Mouse (Mus musculus) T-helper 1 cell (primary cell): Measurements from ENCODE around the gene Magi1.
"Not testable (repeated sequence)": the region's sequence is repeated elsewhere in the genome, so short reads cannot be mapped to it uniquely, and the experiment has no call there.

ENCODE experiments used
- in situ Hi-C: fragments of 300-600 bp; cut with MboI, MseI; formaldehyde crosslinking; loops from one replicate; pipeline ENCODE4 v1.15.1; 2025; ENCODE audit warnings: high pct_unique_total_duplicates

Gene Magi1

DNA sequence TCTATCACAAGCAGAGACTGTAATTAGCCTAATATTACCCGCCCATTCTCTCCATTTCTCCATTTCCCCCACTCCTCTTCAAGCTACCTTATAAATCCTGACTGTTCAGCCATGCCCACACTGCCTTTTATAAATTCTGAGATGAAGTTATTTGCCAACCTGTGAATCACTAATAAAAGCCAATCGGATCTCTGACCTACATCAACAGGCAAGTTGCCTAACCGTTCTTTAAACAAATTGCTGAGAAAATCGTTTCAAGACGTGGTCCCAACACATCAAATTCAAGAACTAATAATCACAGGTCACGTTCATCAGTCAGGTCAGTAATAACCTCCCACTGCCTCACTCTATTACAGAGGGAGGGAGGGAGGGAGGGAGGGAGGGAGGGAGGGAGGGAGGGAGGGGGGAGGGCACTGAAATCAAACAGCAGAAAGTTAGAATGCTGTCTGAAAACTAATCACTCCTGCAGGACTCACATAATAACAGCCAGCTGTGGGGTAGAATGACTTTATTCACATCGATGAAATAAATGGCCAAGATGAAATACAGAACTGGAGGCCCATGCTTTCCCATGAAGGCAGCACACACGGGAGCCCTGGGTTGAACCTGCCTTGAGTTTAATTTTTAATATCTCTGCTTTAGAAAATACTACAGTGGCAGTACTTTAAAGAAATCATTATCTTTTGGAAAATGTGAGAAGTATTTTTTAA lies 215.8 kb downstream of the Magi1 start:
- in situ Hi-C loops = loop anchor here (25.0 kb wide), 1 partner anchor 1281 kb away; no protein-coding TSS in a partner anchor

DNA sequence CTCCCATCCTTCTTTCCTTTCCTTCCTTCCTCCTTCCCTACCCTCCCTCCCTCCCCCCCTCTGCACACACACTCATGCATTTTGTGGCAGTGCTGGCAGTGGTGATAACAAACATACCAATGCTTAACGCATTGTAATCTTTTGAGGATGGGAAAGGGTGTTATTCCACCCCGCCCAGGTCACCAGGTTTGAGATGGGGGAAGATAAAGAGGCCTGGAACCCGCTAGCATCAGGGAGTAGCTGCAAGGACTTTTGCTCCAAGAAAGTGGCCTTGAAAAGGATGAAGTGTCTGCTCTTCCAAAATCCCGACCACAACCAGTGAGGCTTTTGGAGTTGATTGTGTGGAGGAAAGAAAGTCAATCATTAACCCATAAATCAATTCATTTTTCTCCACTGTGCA lies 218.9 kb downstream of the Magi1 start:
- in situ Hi-C loops = loop anchor here (25.0 kb wide), 1 partner anchor 1278 kb away; no protein-coding TSS in a partner anchor

DNA sequence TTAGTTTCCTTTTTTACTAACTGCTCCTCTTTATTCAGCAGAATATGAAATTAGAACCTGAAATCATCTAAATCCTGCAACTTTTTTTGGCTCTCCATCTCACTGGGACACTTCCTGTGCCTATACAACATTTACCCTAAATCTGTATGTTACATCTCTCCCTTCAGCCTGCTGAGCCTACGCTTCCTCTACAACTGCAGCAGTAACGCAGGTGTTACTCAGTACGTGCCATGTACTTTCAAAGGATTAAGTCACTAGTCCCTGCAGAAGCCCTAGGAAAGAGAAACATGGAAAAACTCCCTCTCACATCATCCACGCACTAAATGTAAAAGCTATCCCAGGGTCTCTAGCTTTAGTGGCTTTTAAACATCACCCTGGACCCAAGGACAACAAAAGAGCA lies 220.2 kb downstream of the Magi1 start:
- in situ Hi-C loops = loop anchor here (25.0 kb wide), 1 partner anchor 1276 kb away; no protein-coding TSS in a partner anchor

DNA sequence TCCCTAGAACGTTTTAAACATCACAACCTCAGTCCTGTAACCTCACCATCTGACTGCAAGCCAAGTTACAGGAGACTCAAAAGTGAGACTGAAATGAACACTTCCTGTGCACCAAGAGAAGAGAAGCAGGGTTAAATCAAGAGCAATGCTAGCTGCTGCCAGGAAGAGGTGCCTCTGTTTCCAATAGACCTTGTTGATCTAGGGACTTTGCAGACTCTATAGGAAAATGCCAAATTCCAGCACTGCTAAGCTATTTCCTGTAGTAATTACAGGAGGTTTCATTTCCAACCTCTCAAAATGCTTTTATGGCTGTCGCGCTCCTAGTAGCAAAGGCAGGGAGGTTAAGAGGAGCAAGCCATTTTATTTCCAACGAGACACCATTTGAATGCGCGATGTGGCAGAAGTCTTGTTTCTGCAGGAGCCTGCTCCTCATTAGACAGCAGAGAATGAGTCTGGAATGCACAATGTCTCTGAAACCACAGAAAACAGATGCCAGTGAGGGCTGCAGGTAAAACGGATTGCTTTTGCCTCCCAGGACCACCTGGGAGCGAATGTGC lies 222.2 kb downstream of the Magi1 start:
- in situ Hi-C loops = loop anchor here (25.0 kb wide), 1 partner anchor 1274 kb away; no protein-coding TSS in a partner anchor

DNA sequence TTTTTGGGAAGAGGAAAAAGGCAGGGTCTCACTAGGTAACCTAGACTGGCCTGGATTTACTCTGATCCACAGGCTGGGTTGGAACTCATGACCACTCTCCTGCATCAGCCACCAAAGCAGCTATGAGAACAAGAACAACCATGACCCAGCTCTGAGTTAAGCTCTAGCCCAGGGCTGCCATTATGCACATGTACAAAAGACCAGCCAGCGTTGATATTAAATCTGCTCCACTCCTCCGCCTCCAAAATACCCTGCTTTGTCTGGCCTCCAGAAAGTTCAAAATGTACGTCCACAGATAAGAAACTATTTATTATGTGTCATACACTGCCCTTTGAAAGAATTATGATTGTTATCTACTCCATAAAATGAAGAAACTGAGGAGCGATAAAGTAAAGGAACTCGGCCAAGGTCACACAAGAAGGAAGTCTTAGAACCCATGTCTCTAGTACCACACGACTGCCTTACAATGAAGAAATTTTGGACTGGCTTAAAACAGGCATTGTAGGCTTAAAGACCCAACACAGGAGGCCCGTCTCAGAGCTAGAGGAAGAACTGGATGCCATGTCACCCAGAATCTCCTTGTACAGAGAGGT lies 223.0 kb downstream of the Magi1 start:
- in situ Hi-C loops = loop anchor here (25.0 kb wide), 1 partner anchor 1273 kb away; no protein-coding TSS in a partner anchor

DNA sequence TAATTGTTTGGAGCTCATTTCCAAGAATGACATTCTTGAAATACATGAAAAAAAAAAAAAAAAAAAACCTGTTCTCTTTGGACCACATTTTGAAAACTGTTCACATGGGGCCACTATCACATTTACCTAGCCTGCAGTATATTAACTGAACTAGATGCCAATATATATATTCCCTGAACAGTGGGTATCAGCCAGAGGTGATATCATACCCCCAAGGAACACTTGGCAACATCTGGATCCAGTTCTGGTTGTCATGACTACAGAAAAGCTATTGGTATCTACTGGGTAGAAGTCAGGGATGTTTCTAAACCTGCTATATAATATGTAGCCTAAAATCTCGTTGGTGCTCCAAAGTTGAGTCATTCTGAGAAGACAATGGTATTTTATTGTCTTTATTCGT lies 224.6 kb downstream of the Magi1 start:
- in situ Hi-C loops = loop anchor here (25.0 kb wide), 1 partner anchor 1272 kb away; no protein-coding TSS in a partner anchor

DNA sequence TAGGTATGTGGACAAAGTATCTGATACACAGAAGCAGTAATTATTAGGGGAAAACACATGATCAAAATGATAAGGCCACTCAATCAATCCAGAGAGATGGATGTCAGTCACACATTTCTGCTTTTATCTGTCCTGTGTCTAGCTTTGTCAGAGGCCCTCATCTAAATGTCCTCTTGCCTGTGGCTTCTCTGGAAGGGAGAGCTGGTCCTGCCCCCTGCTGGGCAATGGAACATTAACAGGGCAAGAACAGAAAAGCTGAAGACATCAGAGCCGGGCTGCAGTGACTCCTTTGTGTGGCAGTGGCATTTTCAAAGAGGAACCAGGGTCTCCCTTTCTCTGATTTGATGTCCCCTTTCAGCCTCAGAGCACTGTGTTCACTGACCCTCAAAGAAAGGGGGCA lies 229.8 kb downstream of the Magi1 start:
- in situ Hi-C loops = loop anchor here (25.0 kb wide), 1 partner anchor 1267 kb away; no protein-coding TSS in a partner anchor

DNA sequence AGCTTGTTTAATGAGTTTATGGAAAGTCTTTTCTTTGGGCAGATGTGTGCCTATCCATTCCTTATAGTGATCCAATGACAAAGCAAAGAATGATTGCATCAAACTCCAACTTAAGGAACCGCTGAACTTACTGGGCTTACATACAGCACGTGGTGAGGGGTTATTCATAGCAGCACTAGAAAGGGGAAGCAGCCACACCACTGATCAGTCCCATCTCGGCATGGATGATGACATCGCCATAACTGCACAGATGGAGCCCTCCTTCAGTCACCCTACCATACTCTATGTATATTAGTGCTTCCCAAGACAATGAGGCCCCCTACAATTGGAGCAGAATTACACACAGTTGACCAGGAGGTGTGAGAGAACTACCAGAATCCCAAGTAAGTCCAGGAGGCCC lies 238.5 kb downstream of the Magi1 start:
- in situ Hi-C loops = no loop called here

DNA sequence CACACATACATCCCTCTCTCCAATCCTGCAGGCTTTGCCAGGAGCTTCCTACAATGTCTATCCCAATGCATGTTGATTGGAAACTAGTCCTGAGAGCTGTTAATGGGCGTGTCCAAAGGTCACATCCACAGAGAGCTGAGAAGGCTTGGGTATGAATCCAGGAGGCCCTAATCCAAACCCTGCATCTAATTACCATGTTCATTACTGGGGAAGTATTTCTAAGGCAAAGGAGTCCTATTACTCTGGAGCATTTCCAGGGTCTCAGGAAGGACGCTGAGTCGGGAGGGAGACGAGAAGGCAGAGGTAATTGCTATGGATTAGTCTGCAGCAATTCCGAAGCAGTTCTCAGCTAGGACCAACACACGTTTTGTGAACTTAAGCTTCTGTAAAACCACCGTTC lies 240.3 kb downstream of the Magi1 start:
- in situ Hi-C loops = no loop called here

DNA sequence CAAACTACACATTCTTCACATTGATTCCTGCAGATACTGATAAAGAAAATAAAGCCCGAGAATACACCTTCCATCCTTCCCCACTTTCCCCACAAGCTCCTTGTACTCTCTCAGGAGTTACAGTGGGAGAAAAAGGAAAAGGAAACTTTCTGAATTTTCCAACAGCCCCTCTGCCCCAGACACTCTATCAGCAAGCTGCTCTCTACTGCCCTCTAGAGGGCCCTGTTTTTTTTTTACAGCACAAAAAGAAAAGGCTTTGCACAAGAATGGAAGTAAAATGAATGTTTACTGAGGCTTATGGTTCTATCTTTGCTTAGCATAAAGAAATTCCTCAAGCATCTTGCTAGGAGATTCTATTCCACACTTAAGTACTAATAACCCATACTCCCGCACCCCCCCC lies 243.6 kb downstream of the Magi1 start:
- in situ Hi-C loops = no loop called here

DNA sequence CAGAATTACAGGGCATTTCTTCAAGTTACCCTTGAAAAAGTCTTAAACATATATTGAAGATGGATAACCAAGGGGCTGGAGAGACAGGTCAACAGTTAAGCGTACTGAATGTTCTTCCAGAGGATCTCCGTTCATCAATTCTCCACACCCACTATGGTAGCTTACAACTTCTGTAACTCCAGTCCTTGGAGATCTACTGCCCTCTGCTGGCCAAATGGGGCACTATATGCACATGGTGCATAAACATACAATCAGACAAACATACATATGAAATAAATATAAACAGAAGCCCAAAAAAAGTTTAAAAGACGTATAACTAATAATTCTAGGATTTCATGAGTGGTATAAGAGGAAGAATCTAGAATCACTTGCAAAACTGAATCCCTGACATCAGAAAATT lies 244.8 kb downstream of the Magi1 start:
- in situ Hi-C loops = no loop called here

DNA sequence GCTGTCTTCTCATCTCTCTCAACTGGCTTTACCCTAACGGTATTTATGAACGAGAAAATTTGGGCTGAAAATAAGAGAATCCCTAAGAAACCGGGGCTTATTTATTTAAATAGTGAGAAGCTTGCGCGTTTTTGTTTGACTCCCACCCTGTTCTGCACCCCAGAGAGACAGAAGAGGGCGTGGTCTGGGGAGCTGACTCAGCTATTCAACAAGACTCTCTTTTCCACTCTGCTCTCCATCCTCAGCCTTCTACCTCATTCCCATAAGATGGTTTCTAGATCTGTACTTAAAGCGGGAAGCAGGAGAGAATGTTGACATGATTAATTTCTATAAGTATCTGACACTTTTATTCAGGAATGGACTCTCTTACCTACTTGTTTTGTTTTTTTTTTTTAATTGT lies 247.2 kb downstream of the Magi1 start:
- in situ Hi-C loops = no loop called here

DNA sequence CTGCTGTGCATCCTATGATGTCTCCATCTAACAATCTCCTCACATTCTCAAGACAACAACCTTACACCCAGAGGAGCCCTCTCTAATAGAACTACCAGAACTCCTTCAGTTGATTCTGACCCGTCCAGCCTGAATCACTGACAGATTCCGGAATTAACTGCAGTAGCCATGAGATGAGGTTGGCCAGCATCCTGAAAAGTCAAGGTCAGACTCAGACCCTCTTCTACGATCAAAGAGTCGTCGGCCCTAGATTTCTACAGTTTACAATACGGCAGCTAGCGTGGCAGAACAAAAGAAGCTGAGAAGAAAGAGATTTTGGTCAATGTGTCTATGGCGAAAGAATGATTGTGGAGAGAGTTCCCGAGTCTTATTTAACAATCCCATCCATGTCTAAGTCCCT lies 257.4 kb downstream of the Magi1 start:
- in situ Hi-C loops = no loop called here

DNA sequence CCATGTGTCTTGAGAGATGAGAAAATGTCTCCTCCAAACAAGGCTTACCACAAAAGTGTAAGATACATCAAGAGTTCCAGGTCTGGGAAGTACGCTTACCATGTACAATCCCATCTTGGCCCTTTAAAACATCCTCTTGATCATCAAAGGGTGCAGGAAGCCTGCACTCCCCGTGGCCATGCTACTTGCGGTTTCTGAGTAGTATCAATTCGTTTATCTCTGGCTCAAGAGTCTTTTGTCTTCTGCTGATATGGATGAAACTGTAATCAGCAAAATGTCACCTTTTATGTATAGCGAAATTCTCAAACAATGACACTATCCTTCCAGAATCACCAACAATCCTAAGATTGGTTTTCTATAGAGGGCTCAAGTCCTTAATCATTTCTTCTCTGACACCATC lies 261.3 kb downstream of the Magi1 start:
- in situ Hi-C loops = no loop called here

DNA sequence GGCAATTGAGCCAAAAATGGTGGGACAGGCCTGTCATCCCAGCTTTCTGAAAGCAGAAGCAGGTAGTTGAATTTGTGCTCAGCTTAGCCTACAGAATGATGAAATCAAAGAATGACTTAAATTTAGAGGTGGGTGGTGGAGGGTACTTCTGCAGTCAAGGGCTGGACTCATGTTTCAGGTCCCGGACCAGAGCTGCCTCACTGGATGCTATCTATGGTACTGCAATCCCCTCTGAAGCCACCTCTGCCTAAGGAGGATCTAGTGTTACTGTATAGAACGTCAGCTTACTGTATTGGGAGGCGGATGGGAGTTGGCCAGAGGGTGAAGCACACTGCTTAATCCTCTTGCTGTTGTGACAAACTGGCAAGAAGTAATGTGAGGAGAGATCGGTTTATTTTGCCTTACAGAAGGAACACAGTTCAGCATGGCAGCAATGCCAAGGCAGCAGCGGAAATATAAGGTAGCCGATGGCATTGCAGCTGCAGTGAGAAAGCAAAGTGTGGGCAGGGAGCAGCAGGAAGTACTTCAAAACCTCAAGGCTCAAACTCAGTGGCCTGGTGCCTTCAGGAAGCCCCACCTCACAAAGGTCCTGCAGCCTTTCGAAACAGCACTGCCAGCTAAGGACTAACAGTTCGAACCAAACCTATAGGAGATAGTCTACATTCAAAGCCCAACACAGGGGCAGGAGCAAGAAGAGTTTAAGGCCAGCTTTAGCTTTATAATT lies 262.3 kb downstream of the Magi1 start:
- in situ Hi-C loops = no loop called here

DNA sequence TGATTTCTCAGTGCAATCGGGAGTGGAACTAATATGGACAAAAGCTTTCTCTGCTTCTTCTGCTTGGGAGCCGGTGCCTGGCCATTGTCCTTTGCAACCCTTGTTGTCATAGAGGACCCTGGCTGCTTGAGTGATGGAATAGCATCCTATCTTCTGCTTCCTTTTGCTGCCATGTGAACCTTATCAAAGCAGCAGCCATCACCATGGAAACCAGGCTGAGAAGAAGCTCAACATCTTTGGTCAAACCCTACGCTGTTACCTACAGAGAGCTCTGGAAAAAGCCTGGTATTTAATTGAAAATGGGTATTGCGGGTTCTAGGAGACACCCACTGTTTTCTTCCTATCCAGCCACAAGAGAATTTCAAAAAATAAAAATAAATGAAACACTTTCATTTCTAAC lies 263.2 kb downstream of the Magi1 start:
- in situ Hi-C loops = no loop called here

DNA sequence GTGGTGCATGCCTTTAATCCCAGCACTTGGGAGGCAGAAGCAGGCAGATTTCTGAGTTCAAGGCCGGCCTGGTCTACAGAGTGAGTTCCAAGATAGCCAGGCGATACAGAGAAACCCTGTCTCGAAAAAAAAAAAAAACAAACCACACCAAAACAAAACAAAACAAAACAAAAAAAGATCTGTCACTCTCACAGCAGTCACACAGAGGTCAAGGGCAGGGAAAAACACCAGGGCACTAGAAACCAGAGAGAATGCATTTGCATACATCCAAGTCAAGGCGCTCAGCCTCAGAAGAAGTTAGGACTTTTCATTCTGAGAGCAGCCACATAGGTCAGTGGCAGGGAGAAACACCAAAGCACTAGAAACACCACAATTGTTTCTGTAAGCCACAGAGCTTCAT lies 263.8 kb downstream of the Magi1 start:
- in situ Hi-C loops = no loop called here

DNA sequence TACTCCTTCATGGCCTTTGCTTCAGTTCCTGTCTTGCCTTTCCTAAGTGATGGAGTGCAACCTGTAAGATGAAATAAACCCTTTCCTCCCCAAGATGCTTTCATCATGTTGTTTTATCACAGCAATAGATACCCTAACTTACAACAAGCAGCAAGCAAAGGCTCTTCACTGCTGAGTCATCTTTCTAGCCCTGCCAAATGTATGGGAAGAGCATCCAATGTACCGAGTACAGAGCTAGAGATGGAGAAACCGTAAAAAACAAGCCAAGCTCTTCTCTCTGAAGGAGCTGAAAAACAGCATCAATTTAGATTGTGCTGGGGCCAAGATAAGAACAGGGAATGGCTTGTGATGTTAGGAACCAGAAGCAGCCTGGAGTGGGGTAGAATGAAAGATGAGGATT lies 270.0 kb downstream of the Magi1 start:
- in situ Hi-C loops = no loop called here

DNA sequence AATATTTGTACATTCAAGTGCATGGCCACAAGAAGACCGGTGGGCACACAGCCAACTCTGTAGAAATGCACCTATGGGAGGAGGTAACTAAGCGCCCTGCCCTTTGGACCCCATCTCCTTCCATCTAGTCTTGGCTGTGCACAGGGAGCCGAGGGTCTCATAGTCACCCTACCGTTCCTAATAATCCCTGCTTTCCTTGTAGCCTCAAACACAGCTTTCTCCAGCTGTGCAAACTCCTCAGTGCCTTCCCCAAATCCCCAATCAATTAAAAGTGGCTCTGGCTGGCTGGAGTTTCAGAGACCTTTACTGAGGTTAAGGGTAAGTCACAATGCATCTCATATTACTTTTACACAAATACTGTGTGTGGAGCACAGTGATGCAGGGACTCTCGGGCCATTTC lies 271.8 kb downstream of the Magi1 start:
- in situ Hi-C loops = no loop called here

DNA sequence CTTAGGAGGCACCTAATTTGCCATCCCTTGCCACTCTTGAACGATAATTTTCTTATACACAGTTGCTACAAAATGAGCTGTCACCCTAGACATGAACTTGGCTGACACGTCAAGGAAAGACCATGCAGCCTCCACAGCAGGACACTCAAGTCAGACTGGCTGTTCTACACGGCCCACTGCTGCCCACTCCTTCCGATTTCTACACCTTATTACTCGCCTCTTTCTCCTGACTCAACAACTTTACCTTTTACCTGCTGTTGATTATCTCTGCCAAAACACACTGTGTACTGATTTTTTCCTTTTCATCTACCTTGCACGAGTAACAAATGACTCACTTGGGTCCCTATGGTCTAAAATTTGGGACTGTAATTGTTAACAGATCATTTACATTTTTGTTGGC lies 272.2 kb downstream of the Magi1 start:
- in situ Hi-C loops = no loop called here

DNA sequence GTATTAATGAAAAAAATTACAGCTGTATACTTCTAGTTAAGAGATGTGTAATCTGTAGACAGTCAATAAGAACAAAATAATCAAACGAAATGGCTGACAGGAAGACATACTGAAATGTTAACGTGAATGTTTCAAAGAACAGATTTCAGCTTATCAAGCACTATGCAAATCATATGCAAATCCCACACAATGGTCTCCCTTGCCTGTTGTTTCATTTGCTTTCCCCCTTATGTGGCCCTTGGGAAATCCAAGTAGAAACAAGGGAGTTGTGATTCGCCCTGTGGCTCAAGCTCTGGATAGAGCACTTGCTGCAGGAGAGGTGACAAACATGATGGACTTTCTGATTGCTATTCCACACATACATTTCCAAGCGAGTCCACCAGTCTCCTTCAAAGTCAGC lies 275.1 kb downstream of the Magi1 start:
- in situ Hi-C loops = no loop called here

DNA sequence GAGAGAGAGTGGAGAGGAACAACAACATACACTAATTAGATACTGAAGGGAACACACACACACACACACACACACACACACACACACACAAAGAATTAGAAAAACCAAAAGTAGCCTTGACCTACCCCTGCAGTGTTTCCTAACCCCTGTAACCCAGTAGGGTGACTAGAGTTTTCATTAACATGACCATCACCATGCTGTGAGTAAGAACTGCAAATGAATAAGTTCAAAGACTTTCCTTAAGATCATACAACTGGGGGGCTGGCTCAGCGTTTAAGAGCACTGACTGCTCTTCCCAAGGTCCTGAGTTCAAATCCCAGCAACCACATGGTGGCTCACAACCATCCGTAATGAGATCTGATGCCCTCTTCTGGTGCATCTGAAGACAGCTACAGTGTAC lies 280.1 kb downstream of the Magi1 start:
- in situ Hi-C loops = not testable (repeated sequence)
